Mouse (Mus musculus) neural tube, embryonic 11.5 days (tissue): Measurements from ENCODE around the gene Pdzd2. TPM values are rescaled to one million over a fixed set of nuclear protein-coding genes. Genes with fewer than 3 reads are reported as not detected.

Experiments used
- ATAC-seq: fragments of 200-750 bp; cut with Nextera tagmentation; 2 replicates; pipeline ENCODE4 v1.8.0; 2017; ENCODE audit warnings: moderate number of reproducible peaks, mild to moderate bottlenecking, moderate TSS enrichment, moderate library complexity; ENCODE audit not compliant: insufficient read depth, low FRiP score, low TSS enrichment
- DNase-seq: peaks from one replicate; pipeline ENCODE4 v3.0.0-alpha.2; 2015; ENCODE audit warnings: low spot score
- H3K27ac ChIP-seq: fragments of 300-500 bp; sonication (generic); 2 replicates; pipeline ENCODE4 v1.5.1; 2014; ENCODE audit warnings: low read depth, mild to moderate bottlenecking, low read length
- H3K27me3 ChIP-seq: fragments of 300-500 bp; sonication (generic); 2 replicates; pipeline ENCODE4 v1.6.1; 2014; ENCODE audit warnings: mild to moderate bottlenecking, low read length, mixed read lengths; ENCODE audit not compliant: control insufficient read depth, insufficient read depth
- H3K36me3 ChIP-seq: fragments of 300-500 bp; sonication (generic); 2 replicates; pipeline ENCODE4 v1.6.1; 2014; ENCODE audit warnings: mild to moderate bottlenecking, low read length, moderate library complexity, mixed read lengths; ENCODE audit not compliant: control insufficient read depth, insufficient read depth
- H3K4me1 ChIP-seq: fragments of 300-500 bp; sonication (generic); 2 replicates; pipeline ENCODE4 v1.6.1; 2014; ENCODE audit warnings: low read length, mixed read lengths; ENCODE audit not compliant: control insufficient read depth, insufficient read depth
- H3K4me2 ChIP-seq: fragments of 300-500 bp; sonication (generic); 2 replicates; pipeline ENCODE4 v1.6.1; 2014; ENCODE audit warnings: low read depth, mild to moderate bottlenecking, moderate library complexity
- H3K4me3 ChIP-seq: fragments of 300-500 bp; sonication (generic); 2 replicates; pipeline ENCODE4 v1.5.1; 2014; ENCODE audit warnings: low read depth, low read length
- H3K9ac ChIP-seq: fragments of 300-500 bp; sonication (generic); 2 replicates; pipeline ENCODE4 v1.6.1; 2014; ENCODE audit warnings: mild to moderate bottlenecking, low read length
- H3K9me3 ChIP-seq: fragments of 300-500 bp; sonication (generic); 2 replicates; pipeline ENCODE4 v1.6.1; 2016; ENCODE audit warnings: low read length; ENCODE audit not compliant: control insufficient read depth
- WGBS: fragments of 180-500 bp; shearing (Covaris S2); extraction: QIAGEN DNeasy Blood & Tissue Kit; methylation state at CpG from one replicate; pipeline ENCODE4 v1.1.7; 2014; 5-methylcytosine and 5-hydroxymethylcytosine counted together
- polyA plus RNA-seq: library from polyadenylated mRNA; unstranded; fragments of >200 nt; fragmentation: Nextera tagmentation; extraction: Ambion mirVana; gene quantifications from 2 replicates; pipeline ENCODE4 v1.2.1, GENCODE M21; 2014

Gene Pdzd2
- polyA plus RNA-seq, 1 experiment from 2014 or later: 4.8 TPM

DNA sequence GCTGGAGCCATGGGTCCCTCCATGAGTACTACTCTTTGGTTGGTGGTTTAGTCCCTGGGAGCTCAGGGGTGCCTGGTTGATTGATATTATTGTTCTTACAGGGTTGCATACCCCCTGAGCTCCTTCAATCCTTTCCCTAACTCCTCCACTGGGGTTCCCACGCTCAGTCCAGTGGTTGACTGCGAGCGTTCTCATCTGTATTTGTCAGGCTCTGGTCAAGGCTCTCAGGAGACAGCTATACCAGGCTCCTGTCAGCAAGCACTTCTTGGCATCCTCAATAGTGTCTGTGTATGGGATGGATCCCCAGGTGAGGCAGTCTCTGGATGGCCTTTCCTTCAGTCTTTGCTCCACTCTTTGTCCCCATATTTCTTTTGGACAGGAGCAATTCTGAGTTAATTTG lies 392.8 kb downstream of the Pdzd2 start:
- Histone ChIP-seq H3K36me3 (0 out of 2 replicates have a peak, but pooled peaks cover 2% of the 10 kb centered on the region), H3K9ac (no peak overlapping the region), H3K9me3 (no peaks in the 10 kb centered on the region), H3K27me3 (no peaks in the 10 kb centered on the region), H3K27ac (no peak overlapping the region), H3K4me1 (no peaks in the 10 kb centered on the region), H3K4me2 (no peak overlapping the region), H3K4me3 (no peak overlapping the region)
- no peak for DNase-seq
- ATAC-seq: no peak
- 90% methylated on average over 3 of the region's 3 CpGs for WGBS

DNA sequence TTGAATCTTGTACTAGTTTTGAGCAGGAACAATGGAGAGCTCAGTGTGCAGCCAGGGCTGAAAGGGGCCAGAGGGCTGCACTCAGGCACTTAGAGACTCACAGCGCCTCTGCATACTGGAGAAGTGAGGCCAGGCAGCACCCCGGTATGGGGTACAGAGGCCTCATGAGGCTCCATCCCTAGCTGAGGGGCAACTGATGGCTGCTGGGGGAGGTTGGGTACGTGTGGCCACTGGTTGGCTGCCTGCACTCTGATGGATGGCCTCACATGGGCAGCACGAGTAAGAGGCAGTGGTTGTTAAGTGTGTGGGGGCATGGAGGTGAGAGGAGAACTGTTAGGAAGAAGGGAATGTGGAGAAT lies 398.3 kb downstream of the Pdzd2 start:
- no peaks in the 10 kb centered on the region for H3K9me3 ChIP-seq
- H3K4me3 ChIP-seq: no peak overlapping the region
- peaks cover 5% of the 10 kb centered on the region for H3K4me1 ChIP-seq
- WGBS: 50% methylated on average over 4 of the region's 4 CpGs
- no peaks in the 10 kb centered on the region for H3K36me3 ChIP-seq
- no peaks in the 10 kb centered on the region for H3K27me3 ChIP-seq
- H3K4me2 ChIP-seq: no peak overlapping the region
- no peak overlapping the region; the same call in 1 of the 2 replicates for H3K9ac ChIP-seq
- no peak overlapping the region for H3K27ac ChIP-seq
- ATAC-seq (no peak), DNase-seq (no peak)

DNA sequence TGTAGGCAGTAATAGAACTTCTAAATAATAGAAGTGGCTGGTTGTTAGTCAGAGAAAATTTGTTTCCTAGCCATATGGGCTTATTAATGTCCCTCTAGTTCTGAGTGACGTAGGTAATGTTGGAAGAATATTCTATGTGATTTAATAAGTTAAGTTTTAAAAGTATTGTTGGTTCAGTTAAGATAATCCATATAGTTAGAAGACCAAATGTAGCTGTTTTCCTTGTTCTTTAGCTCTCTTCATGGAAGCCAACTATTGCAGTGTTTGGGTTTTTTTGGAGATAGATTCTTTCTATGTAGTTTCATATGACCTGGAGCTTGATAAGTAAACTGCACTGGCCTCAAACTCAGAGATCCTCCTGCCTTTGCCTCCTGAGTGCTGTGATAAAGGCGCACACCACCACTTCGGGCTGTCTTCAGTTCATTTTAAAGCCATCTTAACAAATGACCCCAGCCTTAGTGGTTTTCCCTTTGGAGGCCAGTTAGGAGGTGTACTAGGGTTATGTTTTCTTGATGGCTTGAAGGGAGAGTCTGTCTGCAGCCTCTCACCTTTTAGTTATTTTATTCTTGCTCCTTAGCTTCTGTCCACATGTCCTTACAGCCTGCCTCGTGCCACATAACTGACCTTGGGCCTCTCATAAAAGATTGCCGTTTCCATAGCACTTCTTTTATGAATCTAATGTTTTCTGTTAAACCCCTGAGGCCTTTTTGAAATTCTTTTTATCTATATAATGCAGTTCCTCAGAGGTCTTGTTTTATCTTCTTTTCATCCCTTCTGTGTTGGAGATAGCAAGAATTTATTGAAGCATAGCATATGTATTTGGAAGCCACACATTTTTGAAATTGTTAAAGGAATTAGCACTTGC lies 399.0 kb downstream of the Pdzd2 start:
- H3K27me3 ChIP-seq: no peaks in the 10 kb centered on the region
- H3K9me3 ChIP-seq: no peaks in the 10 kb centered on the region
- H3K4me2 ChIP-seq: no peak overlapping the region
- no peak for DNase-seq
- 67% methylated on average over 5 of the region's 5 CpGs for WGBS
- H3K4me3 ChIP-seq: no peak overlapping the region
- no peak overlapping the region for H3K9ac ChIP-seq
- H3K4me1 ChIP-seq: peaks cover 5% of the 10 kb centered on the region
- no peak for ATAC-seq
- no peaks in the 10 kb centered on the region for H3K36me3 ChIP-seq
- H3K27ac ChIP-seq: no peak overlapping the region

DNA sequence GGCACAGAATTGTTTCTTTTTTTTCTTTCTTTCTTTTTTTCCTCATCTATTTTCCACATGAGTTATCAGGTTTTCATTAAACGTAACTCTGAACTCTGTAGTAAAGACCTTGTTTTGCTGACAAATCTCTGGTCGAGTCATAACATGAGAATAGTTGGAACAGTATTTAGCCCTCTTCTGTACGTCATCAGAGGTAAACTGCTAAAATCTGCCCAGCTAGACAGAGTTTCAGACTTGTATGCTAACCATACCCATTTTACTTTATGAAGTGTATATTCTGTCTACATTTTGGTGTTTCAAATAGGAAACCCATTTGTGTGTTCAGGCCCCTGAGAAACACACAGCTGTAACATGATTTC lies 402.0 kb downstream of the Pdzd2 start:
- peaks cover 5% of the 10 kb centered on the region for H3K4me1 ChIP-seq
- no peak for DNase-seq
- no peak overlapping the region for H3K9ac ChIP-seq
- ATAC-seq: no peak
- no peak overlapping the region for H3K4me2 ChIP-seq
- H3K27ac ChIP-seq: no peak overlapping the region
- H3K36me3 ChIP-seq: no peaks in the 10 kb centered on the region
- no peaks in the 10 kb centered on the region for H3K9me3 ChIP-seq
- no peak overlapping the region for H3K4me3 ChIP-seq
- no peaks in the 10 kb centered on the region for H3K27me3 ChIP-seq
- WGBS: 94% methylated on average over 3 of the region's 3 CpGs

DNA sequence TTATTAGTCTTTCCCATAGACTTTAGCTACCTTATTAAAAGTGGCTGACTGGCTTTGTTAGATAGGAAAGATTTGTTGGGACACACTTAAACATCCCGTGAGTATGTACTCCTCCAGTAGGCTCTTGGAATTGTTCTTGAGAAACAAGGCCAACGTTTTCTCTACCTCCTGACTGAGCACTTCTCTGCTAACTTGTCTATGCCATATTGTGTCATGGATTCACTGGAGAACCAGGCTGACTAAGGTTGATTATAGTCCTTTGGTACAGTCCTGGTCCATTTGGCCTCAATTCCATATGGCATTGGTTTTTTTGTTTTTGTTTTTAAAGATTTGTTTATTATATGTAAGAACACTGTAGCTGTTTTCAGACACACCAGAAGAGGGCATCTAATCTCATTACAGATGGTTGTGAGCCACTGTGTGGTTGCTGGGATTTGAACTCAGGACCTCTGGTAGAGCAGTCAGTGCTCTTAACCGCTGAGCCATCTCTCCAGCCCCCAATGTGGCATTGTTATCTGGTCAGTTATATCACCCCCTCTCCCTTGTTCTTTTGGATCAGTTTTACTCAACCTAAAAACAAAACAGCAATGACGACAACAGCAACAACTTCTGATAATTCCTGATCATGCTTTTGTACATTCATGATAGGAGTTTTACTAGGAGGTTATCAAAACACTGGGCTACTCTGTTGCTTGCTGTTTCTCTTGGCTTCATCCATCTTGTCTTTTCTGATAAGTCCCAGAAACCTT lies 402.5 kb downstream of the Pdzd2 start:
- WGBS: 94% methylated on average over 4 of the region's 4 CpGs
- peaks cover 5% of the 10 kb centered on the region for H3K4me1 ChIP-seq
- H3K9me3 ChIP-seq: no peaks in the 10 kb centered on the region
- DNase-seq: no peak
- no peak overlapping the region for H3K4me2 ChIP-seq
- no peak overlapping the region for H3K9ac ChIP-seq
- no peaks in the 10 kb centered on the region for H3K36me3 ChIP-seq
- H3K27ac ChIP-seq: no peak overlapping the region
- no peak overlapping the region for H3K4me3 ChIP-seq
- ATAC-seq: no peak
- no peaks in the 10 kb centered on the region for H3K27me3 ChIP-seq

DNA sequence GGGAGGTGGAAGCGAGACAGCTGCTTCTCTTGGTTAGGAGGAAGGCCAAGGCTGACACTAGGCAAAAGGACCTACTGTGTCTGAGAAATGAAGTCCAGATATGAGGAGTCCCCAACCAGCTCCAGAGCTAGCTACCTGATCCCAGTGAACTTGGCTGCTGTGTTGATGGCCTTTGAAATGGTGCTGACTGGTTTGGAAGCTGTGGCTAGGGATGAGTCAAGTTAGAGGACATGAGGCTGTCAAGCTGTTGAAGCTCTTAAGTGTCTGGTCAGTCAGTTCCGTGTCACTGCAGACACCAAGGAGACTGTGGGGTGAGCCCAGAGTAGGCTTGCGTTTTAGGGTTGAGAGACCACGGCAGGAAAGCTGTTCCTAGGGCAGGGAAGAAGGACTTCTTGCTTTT lies 405.3 kb downstream of the Pdzd2 start:
- Histone ChIP-seq H3K4me1 (0 out of 2 replicates have a peak, but pooled peaks cover 3% of the 10 kb centered on the region), H3K9ac (no peak overlapping the region), H3K4me3 (no peak overlapping the region), H3K36me3 (no peaks in the 10 kb centered on the region), H3K9me3 (no peaks in the 10 kb centered on the region), H3K27me3 (no peaks in the 10 kb centered on the region), H3K4me2 (no peak overlapping the region), H3K27ac (no peak overlapping the region)
- WGBS: 84% methylated on average over 4 of the region's 4 CpGs
- ATAC-seq: no peak
- DNase-seq: no peak

DNA sequence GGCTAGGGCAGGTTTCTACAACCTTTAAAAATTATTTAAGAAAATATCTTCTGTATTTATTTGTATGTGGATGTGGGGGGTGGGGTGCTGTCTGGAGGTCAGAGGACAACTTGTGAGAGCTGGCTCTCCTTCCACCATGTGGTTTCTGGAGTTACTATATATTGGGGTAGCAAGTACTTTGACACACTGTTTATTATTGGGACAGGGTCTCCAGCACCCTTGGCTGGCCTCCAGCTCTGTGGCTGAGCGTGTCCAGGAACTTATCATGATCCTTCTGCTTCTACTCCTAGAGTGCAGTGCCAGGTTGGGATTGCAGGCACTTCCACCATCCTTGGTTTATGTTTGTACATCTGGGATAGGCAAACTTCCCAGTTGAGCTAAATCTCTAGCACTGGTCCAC lies 408.4 kb downstream of the Pdzd2 start:
- H3K27ac ChIP-seq: no peak overlapping the region
- no peaks in the 10 kb centered on the region for H3K27me3 ChIP-seq
- 0 out of 2 replicates have a peak, but pooled peaks cover 3% of the 10 kb centered on the region for H3K4me1 ChIP-seq
- no peak overlapping the region for H3K4me2 ChIP-seq
- H3K36me3 ChIP-seq: no peaks in the 10 kb centered on the region
- no peak for DNase-seq
- 69% methylated on average over 1 of the region's 1 CpGs for WGBS
- no peak for ATAC-seq
- no peak overlapping the region for H3K9ac ChIP-seq
- no peak overlapping the region for H3K4me3 ChIP-seq
- H3K9me3 ChIP-seq: no peaks in the 10 kb centered on the region

DNA sequence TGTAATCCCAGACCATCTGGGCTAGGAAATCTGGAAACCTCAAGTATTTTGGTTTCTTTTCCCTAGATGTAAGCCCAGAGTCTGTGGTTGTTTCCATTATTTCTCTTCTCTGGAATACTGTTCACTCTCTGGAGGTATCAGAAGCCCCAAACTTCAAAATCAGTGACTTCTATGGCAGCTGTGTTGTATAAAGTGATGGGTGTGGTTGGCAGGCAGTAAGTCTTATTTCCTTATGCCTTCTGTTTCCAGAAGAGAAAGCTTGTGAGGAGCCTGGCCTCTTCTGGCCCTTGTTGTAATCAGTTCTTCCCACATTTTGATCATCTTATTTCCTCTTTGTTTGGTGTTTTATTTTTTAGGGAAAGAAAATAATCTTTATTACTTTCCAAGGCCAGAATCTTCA lies 408.8 kb downstream of the Pdzd2 start:
- ATAC-seq: no peak

DNA sequence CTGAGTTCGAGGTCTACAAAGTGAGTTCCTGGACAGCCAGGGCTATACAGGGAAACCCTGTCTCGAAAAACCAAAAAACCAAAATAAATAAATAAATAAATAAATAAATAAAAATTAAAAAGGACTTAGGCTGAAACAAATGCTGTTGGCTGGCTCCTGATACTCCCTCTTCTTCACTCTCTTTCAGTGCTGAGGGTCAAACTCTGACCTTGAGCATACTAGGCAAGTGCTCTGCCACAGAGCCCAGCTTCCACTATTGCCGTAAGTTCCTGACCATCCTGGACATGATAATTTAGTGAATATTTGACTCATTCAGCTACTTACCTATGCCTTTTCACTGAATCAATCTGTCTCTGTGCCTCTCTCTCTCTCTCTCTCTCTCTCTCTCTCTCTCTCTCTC lies 409.3 kb downstream of the Pdzd2 start:
- Histone ChIP-seq H3K27ac (no peak overlapping the region), H3K4me2 (no peak overlapping the region), H3K9ac (no peak overlapping the region), H3K9me3 (no peaks in the 10 kb centered on the region), H3K4me3 (no peak overlapping the region), H3K4me1 (0 out of 2 replicates have a peak, but pooled peaks cover 3% of the 10 kb centered on the region), H3K36me3 (no peaks in the 10 kb centered on the region), H3K27me3 (no peaks in the 10 kb centered on the region)
- WGBS: 89% methylated on average over 3 of the region's 3 CpGs
- DNase-seq (no peak), ATAC-seq (no peak)

More for the DNA sequence above, 408.8 kb downstream of the Pdzd2 start:
- no peak overlapping the region for H3K4me3 ChIP-seq
- H3K9ac ChIP-seq: no peak overlapping the region
- DNase-seq: no peak
- H3K9me3 ChIP-seq: no peaks in the 10 kb centered on the region
- no peak overlapping the region for H3K27ac ChIP-seq
- H3K36me3 ChIP-seq: no peaks in the 10 kb centered on the region
- 0 out of 2 replicates have a peak, but pooled peaks cover 3% of the 10 kb centered on the region for H3K4me1 ChIP-seq
- no peak overlapping the region for H3K4me2 ChIP-seq
- H3K27me3 ChIP-seq: no peaks in the 10 kb centered on the region
